Mouse (Mus musculus): ENCODE measurements around the gene Kctd13. TPM values are rescaled to one million over a fixed set of nuclear protein-coding genes. Genes with fewer than 3 reads are reported as not detected.

Kctd13 gene
- polyA plus RNA-seq, 1 experiment from 2014 or later = 69.4 TPM

DNA sequence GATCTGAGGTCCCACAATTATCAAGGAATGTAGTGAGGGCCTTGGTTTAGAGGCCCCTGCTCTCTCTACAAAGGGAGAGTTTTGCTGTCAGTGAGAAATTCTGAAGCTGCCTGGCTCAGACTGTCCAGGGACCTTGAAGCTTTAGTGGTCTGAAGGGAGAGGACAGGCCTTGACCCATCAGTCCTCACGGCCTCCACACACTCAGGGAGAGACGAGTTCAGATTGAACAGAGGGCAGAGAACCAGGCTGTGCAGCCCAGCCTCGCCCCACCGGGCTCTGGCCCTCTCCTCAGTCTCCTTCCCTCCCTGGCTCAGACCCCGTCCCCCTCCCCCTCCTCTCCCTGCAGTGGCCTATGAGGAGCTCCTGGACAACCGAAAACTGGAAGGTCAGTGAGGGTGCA, 38.7 kb downstream of the Kctd13 start:
- H3K27me3 ChIP-seq = peaks cover 17% of the 10 kb centered on the region
- H3K4me3 ChIP-seq = no peak overlapping the region
- H3K9ac ChIP-seq = no peak overlapping the region
- H3K36me3 ChIP-seq (ENCODE audit: poor library complexity, severe bottlenecking) = peaks cover 47% of the 10 kb centered on the region
- no peak overlapping the region for H3K27ac ChIP-seq
- no peaks in the 10 kb centered on the region for H3K4me1 ChIP-seq
- no peak for ATAC-seq
- 71% methylated on average over 6 of the region's 6 CpGs for WGBS
- H3K4me2 ChIP-seq = no peak overlapping the region
- no peaks in the 10 kb centered on the region for H3K9me3 ChIP-seq (replicated peaks)

GRCm38 (mm10) chr7:126975493-126975892, 46.8 kb downstream of the Kctd13 start:
- Histone ChIP-seq H3K9me3 (replicated peaks) (no peaks in the 10 kb centered on the region), H3K36me3 (ENCODE audit: poor library complexity, severe bottlenecking) (peaks cover 29% of the 10 kb centered on the region), H3K27me3 (no peaks in the 10 kb centered on the region), H3K9ac (peak overlapping the region; percentile 99; the same call in 1 of the 2 replicates), H3K4me3 (peak overlapping the region; percentile 99), H3K27ac (no peak overlapping the region; the same call in 1 of the 2 replicates), H3K4me1 (peaks cover 12% of the 10 kb centered on the region), H3K4me2 (peak overlapping the region; percentile 72)
- no peak; the same call in 1 of the 2 replicates for ATAC-seq
- 14% methylated on average over 8 of the region's 8 CpGs for WGBS

GRCm38 (mm10) chr7:126975893-126975949, 47.0 kb downstream of the Kctd13 start, which contains the start of gene Cdipt:
Cdipt (plus strand) TSS chr7:126975914.
- WGBS = 6% methylated on average over 1 of the region's 1 CpGs
- Histone ChIP-seq H3K36me3 (ENCODE audit: poor library complexity, severe bottlenecking) (peaks cover 29% of the 10 kb centered on the region), H3K4me3 (peak within 1 kb of the TSS; percentile 99), H3K4me2 (peak within 1 kb of the TSS; percentile 72), H3K27ac (peak within 1 kb of the TSS; percentile 97), H3K9me3 (replicated peaks) (no peaks in the 10 kb centered on the region), H3K4me1 (peaks cover 12% of the 10 kb centered on the region), H3K9ac (peak within 1 kb of the TSS; percentile 99), H3K27me3 (no peaks in the 10 kb centered on the region)
- no peak for ATAC-seq

DNA sequence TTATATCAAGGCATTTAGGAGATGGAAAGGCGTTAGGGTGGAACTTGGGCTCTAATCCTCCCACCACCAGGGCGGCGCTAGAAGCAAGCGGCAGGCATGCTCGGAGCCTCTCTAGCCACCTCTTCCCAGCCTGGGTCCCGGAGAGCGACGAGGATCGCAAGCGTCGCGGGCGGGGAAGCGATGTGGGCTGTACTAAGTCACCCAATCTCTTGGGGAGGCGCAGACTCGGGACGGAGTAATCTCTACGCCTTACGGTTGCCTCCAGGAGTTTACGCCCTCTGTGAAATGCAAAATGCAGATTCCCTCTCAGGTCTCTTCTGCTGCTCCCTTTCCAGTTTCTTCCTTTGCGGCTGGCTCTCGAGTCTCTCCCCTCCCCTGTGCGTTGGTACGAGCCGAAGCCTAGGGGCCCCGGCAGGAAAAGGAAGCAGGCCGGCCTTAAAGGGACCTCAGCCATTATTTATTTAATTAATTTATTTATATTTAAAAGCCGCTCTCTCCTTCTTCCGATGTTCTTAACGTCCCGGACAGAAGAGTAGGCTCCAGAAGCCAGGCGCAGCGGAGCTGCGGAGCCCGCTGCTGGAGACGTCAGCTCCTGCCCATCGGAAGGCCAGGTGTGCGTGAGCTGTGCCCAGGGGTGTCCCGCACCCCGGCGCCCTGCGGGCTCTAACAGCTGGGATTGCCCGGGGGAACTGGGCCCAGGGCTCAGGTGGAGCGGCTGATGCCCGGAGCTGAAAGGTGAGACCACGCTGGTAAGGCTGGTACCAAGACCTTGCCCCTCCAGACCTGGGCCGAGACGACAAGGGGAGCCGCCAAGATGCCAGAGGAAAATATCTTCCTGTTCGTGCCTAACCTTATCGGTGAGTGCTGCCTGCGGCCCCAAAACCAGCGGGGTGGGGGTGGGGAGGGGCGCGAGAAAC, 47.5 kb downstream of the Kctd13 start, which contains the start of gene Cdiptos:
Cdiptos (minus strand) TSS at position 149 of the 917 bp plus-strand sequence.
- Histone ChIP-seq H3K27ac (peak within 1 kb of the TSS; percentile 97), H3K4me1 (peaks cover 12% of the 10 kb centered on the region), H3K9ac (peak within 1 kb of the TSS; percentile 99), H3K4me3 (peak within 1 kb of the TSS; percentile 99), H3K27me3 (no peaks in the 10 kb centered on the region), H3K4me2 (peak within 1 kb of the TSS; percentile 72), H3K9me3 (replicated peaks) (no peaks in the 10 kb centered on the region), H3K36me3 (ENCODE audit: poor library complexity, severe bottlenecking) (peaks cover 32% of the 10 kb centered on the region)
- WGBS = under 1% methylated on average over 55 of the region's 55 CpGs
- peak; percentile 97 for ATAC-seq

GRCm38 (mm10) chr7:126976878-126977459, 48.3 kb downstream of the Kctd13 start:
- H3K9ac ChIP-seq = peak overlapping the region; percentile 99
- H3K27me3 ChIP-seq = no peaks in the 10 kb centered on the region
- H3K4me2 ChIP-seq = peak overlapping the region; percentile 72
- H3K27ac ChIP-seq = peak overlapping the region; percentile 97; the same call in 1 of the 2 replicates
- peak overlapping the region; percentile 99 for H3K4me3 ChIP-seq
- H3K9me3 ChIP-seq (replicated peaks) = no peaks in the 10 kb centered on the region
- peaks cover 12% of the 10 kb centered on the region for H3K4me1 ChIP-seq
- no peak for ATAC-seq
- 29% methylated on average over 14 of the region's 14 CpGs for WGBS
- peaks cover 34% of the 10 kb centered on the region for H3K36me3 ChIP-seq (ENCODE audit: poor library complexity, severe bottlenecking)

DNA sequence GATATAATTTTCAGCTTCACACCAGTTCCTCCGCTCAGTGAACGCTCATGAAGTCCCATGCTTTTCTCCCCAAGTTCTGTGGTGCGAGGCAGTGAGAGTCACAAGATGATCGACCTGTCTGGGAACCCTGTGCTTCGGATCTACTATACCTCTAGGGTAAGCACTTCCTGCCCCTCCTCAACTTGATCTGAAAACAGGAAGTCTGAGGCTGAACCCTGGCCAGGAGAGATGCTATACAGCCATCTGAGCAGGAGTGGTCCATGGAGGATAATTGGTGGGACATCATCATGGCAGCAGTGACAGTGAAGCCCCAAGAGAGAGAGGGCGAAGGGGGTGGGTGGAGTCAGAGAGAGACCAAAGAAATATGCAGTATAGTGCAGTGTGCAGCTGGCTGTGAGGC, 50.2 kb downstream of the Kctd13 start:
- Histone ChIP-seq H3K4me3 (no peak overlapping the region), H3K4me2 (no peak overlapping the region), H3K27ac (no peak overlapping the region), H3K4me1 (peaks cover 12% of the 10 kb centered on the region), H3K9ac (no peak overlapping the region), H3K27me3 (no peaks in the 10 kb centered on the region), H3K9me3 (replicated peaks) (no peaks in the 10 kb centered on the region), H3K36me3 (ENCODE audit: poor library complexity, severe bottlenecking) (peaks cover 34% of the 10 kb centered on the region)
- WGBS = 98% methylated on average over 6 of the region's 6 CpGs
- no peak for ATAC-seq

- H3K9ac ChIP-seq = no peak overlapping the region
- WGBS = 97% methylated on average over 2 of the region's 2 CpGs
- no peak overlapping the region for H3K4me2 ChIP-seq
These were observed 52.9 kb downstream of the Kctd13 start for GRCm38 (mm10) chr7:126981601-126982000.

GRCm38 (mm10) chr7:126982054-126982453, 53.4 kb downstream of the Kctd13 start:
- Histone ChIP-seq H3K36me3 (ENCODE audit: poor library complexity, severe bottlenecking) (peaks cover 34% of the 10 kb centered on the region), H3K4me2 (no peak overlapping the region), H3K27ac (no peak overlapping the region), H3K27me3 (no peaks in the 10 kb centered on the region), H3K9me3 (replicated peaks) (no peaks in the 10 kb centered on the region), H3K4me1 (peaks cover 5% of the 10 kb centered on the region), H3K9ac (no peak overlapping the region), H3K4me3 (no peak overlapping the region)
- ATAC-seq = no peak
- WGBS = 87% methylated on average over 4 of the region's 4 CpGs

More at GRCm38 (mm10) chr7:126981601-126982000, 52.9 kb downstream of the Kctd13 start:
- peaks cover 34% of the 10 kb centered on the region for H3K36me3 ChIP-seq (ENCODE audit: poor library complexity, severe bottlenecking)
- H3K27ac ChIP-seq = no peak overlapping the region
- no peak overlapping the region for H3K4me3 ChIP-seq
- H3K4me1 ChIP-seq = peaks cover 7% of the 10 kb centered on the region
- no peaks in the 10 kb centered on the region for H3K27me3 ChIP-seq
- no peak for ATAC-seq
- H3K9me3 ChIP-seq (replicated peaks) = no peaks in the 10 kb centered on the region

- H3K9ac ChIP-seq = no peak overlapping the region
- H3K4me1 ChIP-seq = no peaks in the 10 kb centered on the region
- WGBS = 80% methylated on average over 7 of the region's 7 CpGs
- no peak overlapping the region for H3K4me3 ChIP-seq
- peaks cover 31% of the 10 kb centered on the region for H3K36me3 ChIP-seq (ENCODE audit: poor library complexity, severe bottlenecking)
- H3K4me2 ChIP-seq = no peak overlapping the region
- H3K9me3 ChIP-seq (replicated peaks) = no peaks in the 10 kb centered on the region
- H3K27me3 ChIP-seq = no peaks in the 10 kb centered on the region
- no peak overlapping the region for H3K27ac ChIP-seq
- ATAC-seq = no peak
These were observed 54.4 kb downstream of the Kctd13 start for GRCm38 (mm10) chr7:126983113-126983512.

DNA sequence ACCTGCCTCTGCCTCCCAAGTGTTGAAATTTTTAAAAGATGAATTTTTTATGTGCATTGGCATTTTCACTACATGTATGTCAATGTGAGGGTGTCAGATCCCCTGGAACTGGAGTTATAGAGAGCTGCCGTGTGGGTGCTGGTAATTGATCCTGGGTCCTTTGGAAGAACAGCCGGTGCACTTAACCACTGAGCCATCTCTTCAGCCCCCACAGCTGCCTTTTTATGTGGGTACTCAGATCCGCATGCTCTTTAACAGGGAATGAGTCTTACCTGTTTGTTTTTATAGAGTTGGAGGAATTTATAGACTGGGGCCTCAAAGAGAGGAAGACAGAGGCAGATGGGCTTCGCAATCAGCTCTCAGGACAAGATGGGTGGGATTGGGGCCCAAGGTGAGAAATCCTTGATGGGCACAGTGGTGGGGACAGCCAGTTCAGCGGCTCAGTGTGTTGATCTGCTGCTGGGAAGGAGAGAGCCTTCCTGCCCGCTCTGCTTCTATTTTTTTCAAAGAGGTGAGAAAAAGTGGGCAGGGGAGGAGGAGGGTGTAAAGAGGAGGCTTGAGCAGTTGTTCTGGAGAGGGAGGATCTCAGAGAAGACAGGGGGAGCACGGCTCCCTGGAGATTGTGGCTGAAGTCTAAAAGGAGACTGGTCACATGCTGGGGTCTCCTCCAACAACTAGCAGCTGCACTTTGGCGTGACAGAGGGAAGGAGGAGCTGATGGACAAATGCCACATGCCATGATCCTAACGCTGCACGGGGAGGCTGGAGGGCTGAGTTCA, 56.2 kb downstream of the Kctd13 start:
- H3K9ac ChIP-seq = no peak overlapping the region
- no peaks in the 10 kb centered on the region for H3K27me3 ChIP-seq
- 68% methylated on average over 10 of the region's 10 CpGs for WGBS
- no peak overlapping the region for H3K27ac ChIP-seq
- H3K4me3 ChIP-seq = no peak overlapping the region
- peaks cover 14% of the 10 kb centered on the region for H3K36me3 ChIP-seq (ENCODE audit: poor library complexity, severe bottlenecking)
- H3K9me3 ChIP-seq (replicated peaks) = no peaks in the 10 kb centered on the region
- ATAC-seq = no peak
- no peaks in the 10 kb centered on the region for H3K4me1 ChIP-seq
- no peak overlapping the region for H3K4me2 ChIP-seq

GRCm38 (mm10) chr7:126986319-126986718, 57.6 kb downstream of the Kctd13 start:
- Histone ChIP-seq H3K4me3 (no peak overlapping the region), H3K4me2 (no peak overlapping the region), H3K27ac (no peak overlapping the region), H3K36me3 (ENCODE audit: poor library complexity, severe bottlenecking) (peaks cover under 1% of the 10 kb centered on the region; the same call in 1 of the 2 replicates), H3K4me1 (no peaks in the 10 kb centered on the region), H3K9ac (no peak overlapping the region), H3K9me3 (replicated peaks) (no peaks in the 10 kb centered on the region), H3K27me3 (no peaks in the 10 kb centered on the region)
- ATAC-seq = no peak
- WGBS = 39% methylated on average over 9 of the region's 9 CpGs

GRCm38 (mm10) chr7:126988816-126989215, 60.1 kb downstream of the Kctd13 start:
- Histone ChIP-seq H3K4me1 (no peaks in the 10 kb centered on the region), H3K27ac (no peak overlapping the region), H3K4me2 (no peak overlapping the region), H3K36me3 (ENCODE audit: poor library complexity, severe bottlenecking) (no peaks in the 10 kb centered on the region), H3K9ac (no peak overlapping the region), H3K27me3 (no peaks in the 10 kb centered on the region), H3K4me3 (no peak overlapping the region), H3K9me3 (replicated peaks) (no peaks in the 10 kb centered on the region)
- ATAC-seq = no peak
- 70% methylated on average over 8 of the region's 8 CpGs for WGBS
